Mouse (Mus musculus): Measurements from ENCODE around the gene Avpi1. TPM values are rescaled to one million over a fixed set of nuclear protein-coding genes. Genes with fewer than 3 reads are reported as not detected.

The Avpi1 gene
- total RNA-seq (2014; fragmentation: Nextera tagmentation) (9.9 and 12.0 TPM in 2 replicates), total RNA-seq (2017) (4.5 and 10.7 TPM in 2 replicates)

GRCm38 (mm10) chr19:42128787-42129508, at the start of gene Avpi1:
TSS of gene Avpi1 (minus strand) at chr19:42129059.
- peak; percentile 89 for ATAC-seq (replicated peaks; ENCODE audit: poor library complexity, severe bottlenecking)

- peak; percentile 5; the same call in 1 of the 2 replicates for ATAC-seq (replicated peaks; ENCODE audit: poor library complexity, severe bottlenecking)
These were observed 48.6 kb upstream of the Avpi1 start for GRCm38 (mm10) chr19:42177461-42177860.

- ATAC-seq (replicated peaks; ENCODE audit: poor library complexity, severe bottlenecking) = peak; percentile 89
These were observed 48.0 kb upstream of the Avpi1 start for GRCm38 (mm10) chr19:42176841-42177240.

GRCm38 (mm10) chr19:42170025-42170969, 41.4 kb upstream of the Avpi1 start:
- peak; percentile 87 for ATAC-seq (replicated peaks; ENCODE audit: poor library complexity, severe bottlenecking)

- ATAC-seq (replicated peaks; ENCODE audit: poor library complexity, severe bottlenecking) = no peak
These were observed 40.6 kb upstream of the Avpi1 start for GRCm38 (mm10) chr19:42169322-42169975.

- ATAC-seq (replicated peaks; ENCODE audit: poor library complexity, severe bottlenecking) = no peak
These were observed 38.6 kb upstream of the Avpi1 start for GRCm38 (mm10) chr19:42167489-42167888.

- ATAC-seq (replicated peaks; ENCODE audit: poor library complexity, severe bottlenecking) = no peak
These were observed 37.9 kb upstream of the Avpi1 start for GRCm38 (mm10) chr19:42166766-42167165.

GRCm38 (mm10) chr19:42166130-42166529, 37.3 kb upstream of the Avpi1 start:
- peak; percentile 18; the same call in 1 of the 2 replicates for ATAC-seq (replicated peaks; ENCODE audit: poor library complexity, severe bottlenecking)

GRCm38 (mm10) chr19:42164188-42164587, 35.3 kb upstream of the Avpi1 start:
- ATAC-seq (replicated peaks; ENCODE audit: poor library complexity, severe bottlenecking) = no peak

- ATAC-seq (replicated peaks; ENCODE audit: poor library complexity, severe bottlenecking) = no peak
These were observed 34.9 kb upstream of the Avpi1 start, which contains the start of gene Zfyve27 for GRCm38 (mm10) chr19:42163764-42164163. TSS of gene Zfyve27 (plus strand) at chr19:42163951.

- ATAC-seq (replicated peaks; ENCODE audit: poor library complexity, severe bottlenecking) = peak; percentile 31
These were observed 29.6 kb upstream of the Avpi1 start for GRCm38 (mm10) chr19:42158246-42159017.

GRCm38 (mm10) chr19:42157493-42158237, 28.8 kb upstream of the Avpi1 start:
- ATAC-seq (replicated peaks; ENCODE audit: poor library complexity, severe bottlenecking) = peak; percentile 94

GRCm38 (mm10) chr19:42151990-42152389, 23.1 kb upstream of the Avpi1 start:
- ATAC-seq (replicated peaks; ENCODE audit: poor library complexity, severe bottlenecking) = peak; percentile 54

GRCm38 (mm10) chr19:42148569-42148860, 19.7 kb upstream of the Avpi1 start:
- ATAC-seq (replicated peaks; ENCODE audit: poor library complexity, severe bottlenecking) = no peak

GRCm38 (mm10) chr19:42147769-42148568, 19.1 kb upstream of the Avpi1 start:
- ATAC-seq (replicated peaks; ENCODE audit: poor library complexity, severe bottlenecking) = peak; percentile 39

GRCm38 (mm10) chr19:42147170-42147768, 18.4 kb upstream of the Avpi1 start, which contains the start of gene Marveld1:
TSS of gene Marveld1 (plus strand) at chr19:42147400.
- ATAC-seq (replicated peaks; ENCODE audit: poor library complexity, severe bottlenecking) = peak; percentile 36

- peak; percentile 58 for ATAC-seq (replicated peaks; ENCODE audit: poor library complexity, severe bottlenecking)
These were observed 17.6 kb upstream of the Avpi1 start for GRCm38 (mm10) chr19:42146276-42147010.
